Mouse (Mus musculus) small intestine, adult 2 months (tissue): ENCODE measurements around the gene Dusp23.

Source experiments
- CTCF ChIP-seq: fragments of 200-500 bp; IDR thresholded peaks from 2 replicates; pipeline ENCODE4 v1.5.1; 2012; ENCODE audit warnings: low read depth, mild to moderate bottlenecking, control low read depth, inconsistent platforms, low read length, moderate library complexity, mixed read lengths; ENCODE audit not compliant: insufficient replicate concordance, insufficient read length; ENCODE audit errors: extremely low read depth
- POLR2A ChIP-seq: fragments of 200-500 bp; IDR thresholded peaks from 2 replicates; pipeline ENCODE4 v1.6.1; 2012; ENCODE audit warnings: low read depth, mild to moderate bottlenecking, control low read depth, inconsistent platforms, low read length, moderate library complexity

DNA sequence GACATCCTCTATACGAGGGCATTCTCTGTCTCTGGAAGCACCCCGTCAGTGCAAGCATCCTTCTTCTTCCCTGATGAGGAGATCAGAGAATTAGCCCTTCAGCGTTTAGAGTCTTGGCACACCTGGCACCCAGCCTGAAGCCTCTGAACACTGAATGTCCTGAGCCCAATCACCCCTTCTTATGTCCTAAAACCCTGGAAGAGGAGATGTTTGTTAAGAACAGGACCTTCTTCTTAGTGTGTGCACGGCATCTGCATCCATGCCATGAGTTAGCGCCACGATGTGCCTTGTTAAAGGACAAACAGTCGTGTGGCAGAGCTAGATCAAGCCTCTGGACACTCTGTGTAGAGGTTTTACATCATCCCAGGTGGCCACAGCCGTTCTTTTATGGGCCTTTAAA, 50.3 kb downstream of the Dusp23 start:
- TF ChIP-seq CTCF (no peak), POLR2A (no peak)
